Mouse (Mus musculus) myocyte (in vitro differentiated cells): ENCODE measurements around the gene Olfm3.

Experiments
- CEBPB ChIP-seq: IDR thresholded peaks from 2 replicates; pipeline ENCODE4 v1.6.1; 2011; ENCODE audit warnings: mild to moderate bottlenecking, moderate library complexity; ENCODE audit not compliant: poor library complexity, insufficient read depth, severe bottlenecking
- MAX ChIP-seq: IDR thresholded peaks from one replicate; pipeline ENCODE4 v1.6.1; 2011; ENCODE audit warnings: low read depth, mild to moderate bottlenecking, control low read depth
- MYOG ChIP-seq, 3 experiments: IDR thresholded peaks; one replicate each; pipeline ENCODE4 v1.6.1; 2011; ENCODE audit warnings: control low read depth in 2 of 3, low read depth in 2 of 3, mild to moderate bottlenecking in 2 of 3; ENCODE audit not compliant: insufficient read length in 2 of 3, control insufficient read depth in 1 of 3, insufficient read depth in 1 of 3
- POLR2A ChIP-seq: IDR thresholded peaks from one replicate; pipeline ENCODE4 v1.6.1; 2011; ENCODE audit warnings: low read depth, mild to moderate bottlenecking, control low read depth, moderate library complexity; ENCODE audit not compliant: insufficient read length
- POLR2AphosphoS2 ChIP-seq: IDR thresholded peaks from one replicate; pipeline ENCODE4 v1.6.1; 2011; ENCODE audit warnings: low read depth, control low read depth; ENCODE audit not compliant: insufficient read length
- TCF12 ChIP-seq: IDR thresholded peaks from one replicate; pipeline ENCODE4 v1.6.1; 2011; ENCODE audit warnings: mild to moderate bottlenecking, control low read depth; ENCODE audit not compliant: poor library complexity, insufficient read depth, severe bottlenecking
- TCF3 ChIP-seq: IDR thresholded peaks from one replicate; pipeline ENCODE4 v1.6.1; 2011; ENCODE audit warnings: low read depth, control low read depth; ENCODE audit not compliant: insufficient read length

DNA sequence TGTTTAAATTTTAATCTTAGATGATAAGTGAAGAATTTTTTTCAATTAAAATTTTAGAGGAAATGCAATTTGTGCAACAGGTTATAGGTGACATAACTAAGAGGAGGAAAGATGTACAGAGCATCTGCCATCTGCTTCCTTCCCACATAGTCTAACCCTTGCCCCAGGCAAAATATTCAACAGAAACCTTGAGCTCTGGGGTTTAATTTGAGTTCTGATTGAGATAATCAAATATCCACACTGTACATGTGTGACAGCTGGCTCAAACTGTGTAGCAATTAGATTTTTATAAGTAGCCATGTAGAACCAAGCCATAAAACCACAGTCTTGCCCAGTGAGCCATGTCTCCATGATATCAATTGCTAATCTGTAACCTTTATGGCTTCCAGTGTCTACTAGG is 179.1 kb downstream of the Olfm3 start:
- TF ChIP-seq CEBPB (no peak), POLR2A (no peak), POLR2AphosphoS2 (no peak), MAX (no peak), TCF3 (no peak), TCF12 (no peak), MYOG (IDR thresholded peaks at IDR 0.05; ENCODE audit: control insufficient read depth in 1 of 3, insufficient read depth in 1 of 3, insufficient read length in 2 of 3, low read depth in 2 of 3) (no peak)
